Mouse (Mus musculus) E14TG2a.4 (cell line): ENCODE measurements around the gene Palm3.

Source experiments
- H3K27me3 ChIP-seq: 2 replicates; pipeline ENCODE4 v1.6.1; 2014; ENCODE audit warnings: low read length, control low read depth; ENCODE audit not compliant: insufficient read depth
- H3K36me3 ChIP-seq: 2 replicates; pipeline ENCODE4 v1.6.1; 2014; ENCODE audit warnings: low read length, control low read depth; ENCODE audit not compliant: insufficient read depth
- H3K4me1 ChIP-seq: replicated peaks from 2 replicates; pipeline ENCODE4 v1.6.1; 2014; ENCODE audit warnings: low read depth, low read length, control low read depth
- H3K4me3 ChIP-seq: replicated peaks from 2 replicates; pipeline ENCODE4 v1.5.1; 2014; ENCODE audit warnings: mild to moderate bottlenecking, low read length
- H3K9me3 ChIP-seq: 2 replicates; pipeline ENCODE4 v1.6.1; 2014; ENCODE audit warnings: low read length, control low read depth
- CTCF ChIP-seq: conservative IDR thresholded peaks from 2 replicates; pipeline ENCODE4 v1.5.1; 2014; ENCODE audit warnings: low read length
- NANOG ChIP-seq: IDR thresholded peaks from 2 replicates; pipeline ENCODE4 v1.6.1; 2014; ENCODE audit warnings: borderline replicate concordance, low read length, mixed read lengths
- POU5F1 ChIP-seq: IDR thresholded peaks from 2 replicates; pipeline ENCODE4 v1.6.1; 2014; ENCODE audit warnings: low read length, borderline replicate concordance

Palm3 gene

DNA sequence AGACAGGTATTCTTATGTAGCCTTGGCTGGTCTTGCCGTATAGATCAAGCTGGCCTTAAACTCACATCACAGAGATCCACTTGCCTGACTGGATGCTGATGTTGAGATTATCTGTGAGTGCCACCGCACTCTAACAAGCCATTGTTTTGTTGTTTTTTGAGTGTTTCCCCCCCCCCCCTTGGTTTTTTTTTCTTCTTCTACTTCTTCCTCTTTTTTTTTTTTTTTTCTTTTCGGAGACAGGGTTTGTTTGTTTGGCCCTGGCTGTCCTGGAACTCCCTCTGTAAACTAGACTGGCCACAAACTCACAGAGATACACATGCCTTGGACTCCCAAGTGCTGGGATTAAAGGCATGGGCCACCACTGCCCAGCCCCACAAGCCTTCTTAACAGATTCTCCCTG, 27.2 kb upstream of the Palm3 start:
- no peaks in the 10 kb centered on the region for H3K9me3 ChIP-seq
- H3K27me3 ChIP-seq: peaks cover 20% of the 10 kb centered on the region
- peaks cover 23% of the 10 kb centered on the region for H3K4me1 ChIP-seq
- H3K4me3 ChIP-seq: no peak overlapping the region
- H3K36me3 ChIP-seq: peaks cover 44% of the 10 kb centered on the region
- TF ChIP-seq CTCF (no peak), POU5F1 (no peak), NANOG (no peak)

DNA sequence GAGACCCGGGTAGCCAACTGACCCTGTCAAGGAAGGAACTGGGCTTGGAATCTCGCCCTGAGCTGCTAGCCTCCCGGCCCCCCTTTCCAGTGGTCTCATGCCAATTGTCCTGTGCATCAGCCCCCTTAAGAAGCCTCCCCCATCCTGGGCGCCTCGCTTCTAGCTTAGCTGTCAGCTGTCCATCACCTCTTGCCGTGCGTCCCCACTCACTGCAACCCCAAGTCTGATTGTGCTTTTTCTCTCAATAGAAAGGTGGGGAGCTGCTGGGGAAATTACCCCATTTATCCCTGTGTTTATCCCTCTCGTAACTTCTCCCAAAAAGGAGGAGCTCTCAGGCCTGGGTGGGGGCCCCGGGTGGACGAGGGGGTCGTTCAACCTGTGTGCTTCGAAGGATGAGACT, 25.3 kb upstream of the Palm3 start:
- peaks cover 25% of the 10 kb centered on the region for H3K27me3 ChIP-seq
- TF ChIP-seq NANOG (no peak), POU5F1 (no peak), CTCF (no peak)
- H3K4me1 ChIP-seq: peaks cover 39% of the 10 kb centered on the region
- H3K9me3 ChIP-seq: no peaks in the 10 kb centered on the region
- peaks cover 47% of the 10 kb centered on the region for H3K36me3 ChIP-seq
- peak overlapping the region; percentile 85 for H3K4me3 ChIP-seq

DNA sequence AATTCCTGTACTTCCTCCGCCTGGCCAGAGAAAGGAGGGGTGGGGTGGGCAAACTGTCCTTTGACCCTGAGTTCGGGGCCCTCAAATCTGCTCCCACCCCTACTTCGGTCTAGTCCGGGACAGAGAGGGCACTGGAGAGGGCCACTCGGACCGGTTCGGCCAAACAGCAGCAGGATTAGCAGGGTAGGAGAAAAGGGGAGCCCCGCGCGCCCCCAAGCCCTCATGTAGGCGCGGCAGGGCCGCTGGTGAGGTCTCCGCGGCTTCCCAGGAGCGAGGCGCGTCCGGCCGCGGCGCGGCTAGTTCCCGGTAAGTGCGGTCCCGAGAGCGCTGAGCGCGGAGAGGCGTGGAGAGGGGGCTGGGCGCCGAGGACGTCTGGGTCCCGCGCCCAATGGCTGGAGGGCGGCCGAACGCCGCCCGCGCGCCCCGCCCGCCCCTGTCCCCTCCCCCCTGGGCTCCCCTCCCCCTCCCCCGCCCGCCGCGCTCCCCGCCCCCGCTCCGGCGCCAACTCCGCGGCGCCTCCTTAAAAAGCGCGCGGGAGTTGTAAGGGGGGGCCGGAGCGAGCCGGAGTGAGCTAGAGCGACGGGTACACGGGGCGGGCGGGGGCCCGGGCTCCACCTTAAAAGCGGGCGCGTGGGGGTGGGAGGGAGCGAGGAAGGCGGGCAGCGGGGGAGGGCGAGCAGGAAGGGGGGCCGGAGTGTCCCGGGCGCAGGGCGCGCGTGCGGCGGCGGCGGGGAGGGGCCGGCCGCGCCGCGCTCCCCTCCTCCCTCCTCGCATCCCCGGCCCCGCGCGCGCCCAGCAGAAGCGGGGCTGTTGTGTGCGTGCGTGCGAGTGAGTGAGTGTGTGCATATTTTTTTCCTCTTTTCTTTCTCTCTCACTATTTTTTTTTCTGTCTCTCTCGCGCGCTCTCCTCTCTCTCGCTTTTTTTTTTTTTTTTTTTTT, 24.4 kb upstream of the Palm3 start:
- Histone ChIP-seq H3K4me3 (peak overlapping the region; percentile 85), H3K4me1 (peaks cover 44% of the 10 kb centered on the region), H3K36me3 (peaks cover 40% of the 10 kb centered on the region), H3K27me3 (peaks cover 30% of the 10 kb centered on the region), H3K9me3 (no peaks in the 10 kb centered on the region)
- no peak for TF ChIP-seq CTCF
- no peak for TF ChIP-seq NANOG
- TF ChIP-seq POU5F1: no peak

DNA sequence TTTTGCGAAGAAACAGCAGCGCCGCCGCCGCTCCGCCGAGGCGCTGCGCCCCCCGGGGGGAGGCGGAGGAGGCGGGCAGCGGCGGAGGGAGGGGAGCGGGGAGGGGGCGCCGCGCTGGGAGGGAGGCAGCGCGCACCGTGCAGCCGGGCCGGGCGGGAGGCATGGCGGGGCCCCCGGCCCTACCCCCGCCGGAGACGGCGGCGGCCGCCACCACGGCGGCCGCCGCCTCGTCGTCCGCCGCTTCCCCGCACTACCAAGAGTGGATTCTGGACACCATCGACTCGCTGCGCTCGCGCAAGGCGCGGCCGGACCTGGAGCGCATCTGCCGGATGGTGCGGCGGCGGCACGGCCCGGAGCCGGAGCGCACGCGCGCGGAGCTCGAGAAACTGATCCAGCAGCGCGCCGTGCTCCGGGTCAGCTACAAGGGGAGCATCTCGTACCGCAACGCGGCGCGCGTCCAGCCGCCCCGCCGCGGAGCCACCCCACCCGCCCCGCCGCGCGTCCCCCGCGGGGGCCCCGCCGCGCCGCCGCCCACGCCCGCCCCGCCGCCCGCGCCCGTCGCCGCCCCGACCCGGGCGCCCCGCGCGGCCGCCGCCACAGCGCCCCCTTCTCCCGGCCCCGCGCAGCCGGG, 23.6 kb upstream of the Palm3 start, which contains the start of gene Samd1:
Samd1 (plus strand) TSS at position 162 of the 631 bp plus-strand sequence.
- Histone ChIP-seq H3K9me3 (no peaks in the 10 kb centered on the region), H3K4me3 (peak within 1 kb of the TSS; percentile 86), H3K4me1 (peaks cover 49% of the 10 kb centered on the region), H3K36me3 (peaks cover 42% of the 10 kb centered on the region), H3K27me3 (peaks cover 38% of the 10 kb centered on the region)
- TF ChIP-seq CTCF (no peak), POU5F1 (no peak), NANOG (no peak)

DNA sequence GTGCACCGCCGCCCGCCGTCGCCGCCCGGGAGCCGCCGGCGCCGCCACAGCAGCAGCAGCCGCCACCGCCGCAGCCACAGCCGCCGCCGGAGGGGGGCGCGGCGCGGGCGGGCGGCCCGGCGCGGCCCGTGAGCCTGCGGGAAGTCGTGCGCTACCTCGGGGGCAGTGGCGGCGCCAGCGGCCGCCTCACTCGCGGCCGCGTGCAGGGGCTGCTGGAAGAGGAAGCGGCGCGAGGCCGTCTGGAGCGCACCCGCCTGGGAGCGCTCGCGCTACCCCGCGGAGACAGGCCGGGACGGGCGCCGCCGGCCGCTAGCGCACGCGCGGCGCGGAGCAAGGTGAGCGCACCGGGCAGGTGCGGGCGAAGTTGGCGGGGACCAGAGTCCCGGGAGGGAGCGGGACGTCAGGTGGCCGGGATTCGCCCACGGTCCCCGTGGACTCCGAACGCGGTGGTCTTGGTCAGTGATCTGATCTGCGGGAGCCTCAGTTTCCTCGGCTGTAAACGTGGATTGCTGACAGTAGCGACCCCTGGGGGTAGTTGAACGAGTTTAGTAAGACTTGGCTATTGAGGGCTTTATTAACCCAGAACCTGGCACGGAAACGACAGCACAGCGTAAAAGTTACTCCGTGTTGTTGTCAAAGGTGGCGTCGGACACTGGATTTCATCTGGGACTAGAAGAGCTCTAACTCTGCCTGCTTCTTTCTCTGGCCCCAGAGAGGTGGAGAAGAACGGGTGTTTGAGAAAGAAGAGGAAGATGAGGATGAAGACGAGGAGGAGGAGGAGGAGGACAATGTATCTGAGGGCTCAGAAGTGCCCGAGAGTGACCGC, 22.8 kb upstream of the Palm3 start:
- TF ChIP-seq NANOG (no peak), POU5F1 (no peak), CTCF (peak; percentile 43)
- Histone ChIP-seq H3K4me3 (peak overlapping the region; percentile 86), H3K9me3 (no peaks in the 10 kb centered on the region), H3K27me3 (peaks cover 40% of the 10 kb centered on the region), H3K36me3 (peaks cover 50% of the 10 kb centered on the region), H3K4me1 (peaks cover 54% of the 10 kb centered on the region)

DNA sequence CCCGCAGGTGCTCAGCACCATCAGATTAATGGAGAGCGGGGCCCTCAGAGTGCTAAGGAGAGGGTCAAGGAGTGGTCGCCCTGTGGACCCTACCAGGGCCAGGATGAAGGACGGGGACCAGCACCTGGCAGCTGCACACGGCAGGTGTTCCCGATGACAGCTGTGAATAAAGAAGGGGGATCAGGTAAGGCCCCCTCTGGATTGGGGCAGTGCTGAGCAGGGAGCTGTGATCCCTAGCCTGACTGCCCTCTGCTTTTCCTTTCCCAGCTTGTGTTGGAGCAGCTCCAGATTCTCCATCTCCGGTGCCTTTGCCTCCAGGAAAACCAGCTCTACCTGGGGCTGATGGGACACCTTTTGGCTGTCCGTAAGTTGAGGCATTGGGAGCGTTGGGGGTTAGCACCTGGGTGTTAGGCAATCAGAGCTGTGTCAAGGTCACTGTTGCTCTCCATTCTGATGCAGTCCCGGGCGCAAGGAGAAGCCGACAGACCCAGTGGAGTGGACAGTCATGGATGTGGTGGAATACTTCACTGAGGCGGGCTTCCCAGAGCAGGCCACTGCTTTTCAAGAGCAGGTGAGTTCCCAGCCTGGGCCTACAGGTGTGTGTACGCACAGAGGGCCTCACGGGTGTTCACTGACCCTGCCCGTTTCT, 22.1 kb upstream of the Palm3 start:
- Histone ChIP-seq H3K9me3 (no peaks in the 10 kb centered on the region), H3K4me1 (peaks cover 61% of the 10 kb centered on the region), H3K4me3 (peak overlapping the region; percentile 86), H3K27me3 (peaks cover 42% of the 10 kb centered on the region), H3K36me3 (peaks cover 50% of the 10 kb centered on the region)
- TF ChIP-seq NANOG (no peak), POU5F1 (no peak), CTCF (no peak)

DNA sequence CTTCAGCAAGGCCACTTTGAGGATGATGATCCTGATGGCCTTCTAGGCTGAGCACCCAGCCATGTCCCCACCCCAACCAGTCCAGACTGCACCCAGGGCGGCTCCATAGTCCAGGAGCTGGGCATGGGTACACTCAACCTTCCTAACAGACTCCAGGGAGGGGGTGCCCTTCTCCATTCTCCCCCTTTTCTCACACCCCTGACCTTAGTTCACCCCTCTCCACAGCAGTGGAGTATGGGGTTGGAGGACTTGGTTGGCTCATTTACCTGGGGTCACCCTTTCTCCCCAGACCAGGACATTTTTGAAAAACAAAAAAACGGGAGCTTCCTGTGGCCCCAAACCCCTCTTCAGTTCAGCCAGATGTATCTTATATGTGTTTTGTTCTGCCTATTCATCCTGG, 21.4 kb upstream of the Palm3 start:
- Histone ChIP-seq H3K27me3 (peaks cover 38% of the 10 kb centered on the region), H3K36me3 (peaks cover 44% of the 10 kb centered on the region), H3K4me1 (peaks cover 64% of the 10 kb centered on the region), H3K4me3 (peak overlapping the region; percentile 86; the same call in 1 of the 2 replicates), H3K9me3 (no peaks in the 10 kb centered on the region)
- TF ChIP-seq CTCF (no peak), POU5F1 (no peak), NANOG (no peak)
